Mouse (Mus musculus) cortical plate, adult 2 months (tissue): ENCODE measurements at regions not wholly inside any gene's neighbourhood (a gene's known extent, or its start where the extent isn't known, plus 50 kb on each side); places are given as distances from the start of the nearest gene placed in this dataset.

ENCODE experiments used
- CTCF ChIP-seq: fragments of 200-500 bp; IDR thresholded peaks from 2 replicates; pipeline ENCODE4 v1.5.1; 2011; ENCODE audit warnings: mild to moderate bottlenecking, control low read depth, low read length; ENCODE audit not compliant: insufficient read depth; ENCODE audit errors: extremely low read depth
- POLR2A ChIP-seq: fragments of 200-500 bp; IDR thresholded peaks from 2 replicates; pipeline ENCODE4 v1.6.1; 2011; ENCODE audit warnings: mild to moderate bottlenecking, low read length, control low read depth; ENCODE audit not compliant: insufficient read depth; ENCODE audit errors: extremely low read depth

DNA sequence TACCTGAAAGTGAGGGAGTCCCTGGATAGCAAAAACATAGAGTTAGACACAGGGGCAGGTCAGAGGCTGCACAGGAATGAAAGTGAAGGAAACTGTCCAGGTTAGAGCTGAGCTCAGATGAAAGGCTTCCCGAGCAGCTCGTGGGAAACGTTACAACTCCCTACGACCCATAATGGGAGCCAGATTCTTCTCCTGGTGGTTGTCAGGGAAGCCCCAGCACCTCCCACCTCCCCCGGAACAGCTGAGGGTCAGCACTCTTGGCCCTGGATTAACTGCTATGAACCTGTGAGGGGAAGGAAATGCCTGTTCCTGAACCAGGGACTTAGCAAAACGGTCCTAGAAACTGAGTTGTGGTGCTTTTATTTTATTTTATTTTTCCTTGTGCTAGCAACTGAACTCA lies 397.2 kb downstream of the Zfp536 start:
- no peak for TF ChIP-seq CTCF
- no peak for TF ChIP-seq POLR2A
